Mouse (Mus musculus) hindbrain, embryonic 11.5 days (tissue): ENCODE results near the gene Grid2. TPM values are rescaled to one million over a fixed set of nuclear protein-coding genes. Genes with fewer than 3 reads are reported as not detected.
A peak's percentile ranks its signal among the peaks of the same experiment; 100 is the strongest.

Source experiments
- ATAC-seq: fragments of 200-750 bp; cut with Nextera tagmentation; 2 replicates; pipeline ENCODE4 v1.8.0; 2017; ENCODE audit warnings: mild to moderate bottlenecking, moderate TSS enrichment, moderate library complexity; ENCODE audit not compliant: low FRiP score
- DNase-seq: peaks from one replicate; pipeline ENCODE4 v3.0.0-alpha.2; 2015; ENCODE audit warnings: low spot score
- H3K27ac ChIP-seq: fragments of 300-500 bp; sonication (generic); 2 replicates; pipeline ENCODE4 v1.5.1; 2014; ENCODE audit warnings: mild to moderate bottlenecking, low read depth, low read length
- H3K27me3 ChIP-seq: fragments of 300-500 bp; sonication (generic); 2 replicates; pipeline ENCODE4 v1.6.1; 2014; ENCODE audit warnings: mild to moderate bottlenecking, low read length, moderate library complexity, mixed read lengths; ENCODE audit not compliant: control insufficient read depth, insufficient read depth
- H3K36me3 ChIP-seq: fragments of 300-500 bp; sonication (generic); 2 replicates; pipeline ENCODE4 v1.6.1; 2014; ENCODE audit warnings: mild to moderate bottlenecking, low read length, moderate library complexity, mixed read lengths; ENCODE audit not compliant: control insufficient read depth, insufficient read depth
- H3K4me1 ChIP-seq: fragments of 300-500 bp; sonication (generic); replicated peaks from 2 replicates; pipeline ENCODE4 v1.6.1; 2014; ENCODE audit warnings: low read length, mixed read lengths; ENCODE audit not compliant: control insufficient read depth, insufficient read depth
- H3K4me2 ChIP-seq: fragments of 300-500 bp; sonication (generic); replicated peaks from 2 replicates; pipeline ENCODE4 v1.6.1; 2014; ENCODE audit warnings: mild to moderate bottlenecking, low read depth, low read length
- H3K4me3 ChIP-seq: fragments of 300-500 bp; sonication (generic); 2 replicates; pipeline ENCODE4 v1.5.1; 2014; ENCODE audit warnings: low read depth, low read length
- H3K9ac ChIP-seq: fragments of 300-500 bp; sonication (generic); 2 replicates; pipeline ENCODE4 v1.6.1; 2014; ENCODE audit warnings: low read depth, low read length
- H3K9me3 ChIP-seq: fragments of 300-500 bp; sonication (generic); 2 replicates; pipeline ENCODE4 v1.6.1; 2016; ENCODE audit warnings: low read length; ENCODE audit not compliant: control insufficient read depth
- WGBS: fragments of 180-500 bp; shearing (Covaris S2); extraction: QIAGEN DNeasy Blood & Tissue Kit; methylation state at CpG from one replicate; pipeline ENCODE4 v1.1.7; 2014; 5-methylcytosine and 5-hydroxymethylcytosine counted together
- polyA plus RNA-seq: library from polyadenylated mRNA; unstranded; fragments of >200 nt; fragmentation: Nextera tagmentation; extraction: Ambion mirVana; gene quantifications from 2 replicates; pipeline ENCODE4 v1.2.1, GENCODE M21; 2014

Grid2 gene
- polyA plus RNA-seq, 1 experiment from 2014 or later = 5.5 TPM

GRCm38 (mm10) chr6:63701684-63702083 is 446.0 kb downstream of the Grid2 start:
- Histone ChIP-seq H3K27ac (no peak overlapping the region), H3K4me1 (no peaks in the 10 kb centered on the region), H3K9ac (no peak overlapping the region), H3K4me2 (no peak overlapping the region), H3K4me3 (no peak overlapping the region), H3K9me3 (no peaks in the 10 kb centered on the region), H3K36me3 (no peaks in the 10 kb centered on the region), H3K27me3 (no peaks in the 10 kb centered on the region)
- 79% methylated on average over 1 of the region's 1 CpGs for WGBS
- ATAC-seq (no peak), DNase-seq (no peak)

GRCm38 (mm10) chr6:63733740-63734139 is 478.1 kb downstream of the Grid2 start:
- Histone ChIP-seq H3K4me3 (no peak overlapping the region), H3K9ac (no peak overlapping the region), H3K27me3 (no peaks in the 10 kb centered on the region), H3K27ac (no peak overlapping the region), H3K36me3 (no peaks in the 10 kb centered on the region), H3K4me2 (no peak overlapping the region), H3K4me1 (no peaks in the 10 kb centered on the region), H3K9me3 (no peaks in the 10 kb centered on the region)
- WGBS = 39% methylated on average over 2 of the region's 2 CpGs
- DNase-seq (peak; percentile 9), ATAC-seq (peak; percentile 72)

- no peak for DNase-seq
- H3K4me2 ChIP-seq = no peak overlapping the region
- no peak overlapping the region for H3K27ac ChIP-seq
- no peaks in the 10 kb centered on the region for H3K4me1 ChIP-seq
- H3K9me3 ChIP-seq = no peaks in the 10 kb centered on the region
- no peak overlapping the region for H3K9ac ChIP-seq
- no peak overlapping the region for H3K4me3 ChIP-seq
- H3K36me3 ChIP-seq = no peaks in the 10 kb centered on the region
- no peak for ATAC-seq
- no peaks in the 10 kb centered on the region for H3K27me3 ChIP-seq
- WGBS = 69% methylated on average over 2 of the region's 2 CpGs
Measured at GRCm38 (mm10) chr6:63762535-63762934, 506.9 kb downstream of the Grid2 start.

GRCm38 (mm10) chr6:63794679-63795078 is 539.0 kb downstream of the Grid2 start:
- no peaks in the 10 kb centered on the region for H3K9me3 ChIP-seq
- H3K27me3 ChIP-seq = no peaks in the 10 kb centered on the region
- no peak overlapping the region for H3K9ac ChIP-seq
- H3K36me3 ChIP-seq = no peaks in the 10 kb centered on the region
- ATAC-seq (no peak), DNase-seq (no peak)
- H3K4me1 ChIP-seq = no peaks in the 10 kb centered on the region
- no peak overlapping the region for H3K27ac ChIP-seq
- H3K4me3 ChIP-seq = no peak overlapping the region
- H3K4me2 ChIP-seq = no peak overlapping the region

GRCm38 (mm10) chr6:63820236-63820635 is 564.6 kb downstream of the Grid2 start:
- WGBS = 85% methylated on average over 5 of the region's 5 CpGs
- no peak overlapping the region for H3K9ac ChIP-seq
- H3K36me3 ChIP-seq = no peaks in the 10 kb centered on the region
- DNase-seq = no peak
- H3K27ac ChIP-seq = no peak overlapping the region
- ATAC-seq = no peak
- no peak overlapping the region for H3K4me3 ChIP-seq
- H3K4me1 ChIP-seq = no peaks in the 10 kb centered on the region
- H3K27me3 ChIP-seq = no peaks in the 10 kb centered on the region
- no peak overlapping the region for H3K4me2 ChIP-seq
- H3K9me3 ChIP-seq = no peaks in the 10 kb centered on the region

GRCm38 (mm10) chr6:63862628-63863027 is 607.0 kb downstream of the Grid2 start:
- DNase-seq = peak; percentile 38
- no peaks in the 10 kb centered on the region for H3K9me3 ChIP-seq
- no peak overlapping the region for H3K9ac ChIP-seq
- H3K4me2 ChIP-seq = no peak overlapping the region
- ATAC-seq = peak; percentile 89; the same call in 1 of the 2 replicates
- no peaks in the 10 kb centered on the region; the same call in 1 of the 2 replicates for H3K27me3 ChIP-seq
- H3K4me1 ChIP-seq = no peaks in the 10 kb centered on the region
- H3K27ac ChIP-seq = no peak overlapping the region
- H3K4me3 ChIP-seq = no peak overlapping the region
- H3K36me3 ChIP-seq = no peaks in the 10 kb centered on the region
- WGBS = 14% methylated on average over 2 of the region's 2 CpGs

- Histone ChIP-seq H3K27me3 (no peaks in the 10 kb centered on the region), H3K4me1 (no peaks in the 10 kb centered on the region), H3K36me3 (no peaks in the 10 kb centered on the region), H3K9ac (no peak overlapping the region), H3K27ac (no peak overlapping the region), H3K4me3 (no peak overlapping the region), H3K4me2 (no peak overlapping the region), H3K9me3 (no peaks in the 10 kb centered on the region)
- peak; percentile 91 for ATAC-seq
- 67% methylated on average over 3 of the region's 3 CpGs for WGBS
- DNase-seq = peak; percentile 58
Measured at GRCm38 (mm10) chr6:63877088-63877764, 621.5 kb downstream of the Grid2 start.

GRCm38 (mm10) chr6:63877765-63878345 is 622.2 kb downstream of the Grid2 start:
- Histone ChIP-seq H3K9ac (no peak overlapping the region), H3K4me2 (no peak overlapping the region), H3K27me3 (no peaks in the 10 kb centered on the region), H3K9me3 (no peaks in the 10 kb centered on the region), H3K36me3 (no peaks in the 10 kb centered on the region), H3K4me3 (no peak overlapping the region), H3K27ac (peak overlapping the region; percentile 3; the same call in 1 of the 2 replicates), H3K4me1 (no peaks in the 10 kb centered on the region)
- WGBS = 70% methylated on average over 6 of the region's 6 CpGs
- DNase-seq = no peak
- peak; percentile 39; the same call in 1 of the 2 replicates for ATAC-seq

- Histone ChIP-seq H3K27me3 (no peaks in the 10 kb centered on the region), H3K36me3 (no peaks in the 10 kb centered on the region), H3K9ac (no peak overlapping the region), H3K4me3 (no peak overlapping the region), H3K27ac (no peak overlapping the region), H3K4me2 (no peak overlapping the region), H3K4me1 (no peaks in the 10 kb centered on the region), H3K9me3 (no peaks in the 10 kb centered on the region)
- no peak for ATAC-seq
- WGBS = 74% methylated on average over 2 of the region's 3 CpGs
- DNase-seq = no peak
Measured at GRCm38 (mm10) chr6:63894714-63895113, 639.0 kb downstream of the Grid2 start.
